Mouse (Mus musculus) liver, embryonic 11.5 days (tissue): ENCODE results near the gene Elavl1. TPM values are rescaled to one million over a fixed set of nuclear protein-coding genes. Genes with fewer than 3 reads are reported as not detected.

Source experiments
- ATAC-seq: fragments of 200-750 bp; cut with Nextera tagmentation; replicated peaks from 2 replicates; pipeline ENCODE4 v1.8.0; 2017; ENCODE audit warnings: moderate number of reproducible peaks, mild to moderate bottlenecking, moderate TSS enrichment, moderate library complexity; ENCODE audit not compliant: low FRiP score
- DNase-seq: peaks from one replicate; pipeline ENCODE4 v3.0.0-alpha.2; 2017; ENCODE audit warnings: low spot score
- H3K27ac ChIP-seq: fragments of 300-500 bp; sonication (generic); 2 replicates; pipeline ENCODE4 v1.5.1; 2014; ENCODE audit warnings: mild to moderate bottlenecking, low read depth, low read length, control low read depth
- H3K27me3 ChIP-seq: fragments of 300-500 bp; sonication (generic); replicated peaks from 2 replicates; pipeline ENCODE4 v1.6.1; 2014; ENCODE audit warnings: low read length, mixed read lengths; ENCODE audit not compliant: control insufficient read depth, insufficient read depth
- H3K36me3 ChIP-seq: fragments of 300-500 bp; sonication (generic); 2 replicates; pipeline ENCODE4 v1.6.1; 2014; ENCODE audit warnings: mild to moderate bottlenecking, low read length, moderate library complexity, mixed read lengths; ENCODE audit not compliant: control insufficient read depth, insufficient read depth
- H3K4me1 ChIP-seq: fragments of 300-500 bp; sonication (generic); replicated peaks from 2 replicates; pipeline ENCODE4 v1.6.1; 2014; ENCODE audit warnings: low read length, mixed read lengths; ENCODE audit not compliant: control insufficient read depth, insufficient read depth
- H3K4me2 ChIP-seq: fragments of 300-500 bp; sonication (generic); 2 replicates; pipeline ENCODE4 v1.6.1; 2014; ENCODE audit warnings: mild to moderate bottlenecking, control low read depth, moderate library complexity
- H3K4me3 ChIP-seq: fragments of 300-500 bp; sonication (generic); 2 replicates; pipeline ENCODE4 v1.5.1; 2014; ENCODE audit warnings: low read depth, low read length, control low read depth
- H3K9ac ChIP-seq: fragments of 300-500 bp; sonication (generic); 2 replicates; pipeline ENCODE4 v1.6.1; 2014; ENCODE audit warnings: low read depth, low read length, control low read depth
- H3K9me3 ChIP-seq: fragments of 300-500 bp; sonication (generic); 2 replicates; pipeline ENCODE4 v1.6.1; 2016; ENCODE audit warnings: low read length, inconsistent platforms, mixed read lengths; ENCODE audit not compliant: control insufficient read depth
- WGBS: fragments of 180-500 bp; shearing (Covaris S2); extraction: QIAGEN DNeasy Blood & Tissue Kit; methylation state at CpG from one replicate; pipeline ENCODE4 v1.1.7; 2014; 5-methylcytosine and 5-hydroxymethylcytosine counted together
- polyA plus RNA-seq: library from polyadenylated mRNA; unstranded; fragments of >200 nt; fragmentation: Nextera tagmentation; extraction: Ambion mirVana; gene quantifications from 2 replicates; pipeline ENCODE4 v1.2.1, GENCODE M21; 2014

The Elavl1 gene
- polyA plus RNA-seq, 1 experiment from 2014 or later, result 266 TPM

DNA sequence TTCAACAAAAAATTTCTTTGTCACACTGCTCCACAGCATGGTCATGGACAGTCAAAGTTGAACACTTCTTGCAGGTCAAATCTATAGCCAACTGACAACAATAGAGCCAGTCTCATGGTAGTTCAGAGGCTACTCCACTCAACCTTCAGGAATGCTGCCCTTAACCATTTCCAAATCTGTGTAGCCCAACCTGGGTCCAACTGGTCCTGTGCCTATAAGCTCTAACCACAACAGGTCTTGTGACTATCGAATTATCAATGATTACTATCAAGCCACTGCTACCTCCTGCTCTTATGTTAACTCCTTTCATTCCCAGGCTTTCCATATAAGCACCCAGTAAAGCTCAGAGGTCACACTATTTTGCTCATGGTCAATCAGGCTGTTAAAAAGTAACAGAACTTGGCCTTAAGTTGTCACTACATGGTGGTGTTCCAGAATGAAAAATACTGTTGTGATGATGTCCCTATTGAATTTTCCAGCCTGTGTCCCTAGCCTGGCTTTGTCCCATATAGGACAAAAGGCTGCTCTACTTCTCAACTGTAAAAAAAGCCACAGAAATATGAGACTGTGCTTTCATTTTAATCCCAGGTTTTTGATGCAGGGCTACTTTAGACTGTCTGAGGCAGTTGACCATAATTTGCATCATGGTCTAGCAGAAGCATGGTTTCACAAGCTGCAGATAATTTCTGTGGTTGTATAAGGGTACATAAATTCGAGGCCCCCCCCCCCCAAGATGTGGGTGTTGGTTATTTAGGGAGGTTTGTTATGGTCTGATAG, 6.2 kb downstream of the Elavl1 start:
- H3K36me3 ChIP-seq, result peaks cover 6% of the 10 kb centered on the region
- ATAC-seq (no peak), DNase-seq (no peak)
- no peak overlapping the region for H3K4me3 ChIP-seq
- H3K9me3 ChIP-seq, result no peaks in the 10 kb centered on the region
- no peak overlapping the region for H3K9ac ChIP-seq
- no peak overlapping the region for H3K4me2 ChIP-seq
- H3K4me1 ChIP-seq, result peaks cover 28% of the 10 kb centered on the region
- WGBS, result 59% methylated on average over 2 of the region's 2 CpGs
- H3K27ac ChIP-seq, result no peak overlapping the region
- H3K27me3 ChIP-seq, result no peaks in the 10 kb centered on the region

DNA sequence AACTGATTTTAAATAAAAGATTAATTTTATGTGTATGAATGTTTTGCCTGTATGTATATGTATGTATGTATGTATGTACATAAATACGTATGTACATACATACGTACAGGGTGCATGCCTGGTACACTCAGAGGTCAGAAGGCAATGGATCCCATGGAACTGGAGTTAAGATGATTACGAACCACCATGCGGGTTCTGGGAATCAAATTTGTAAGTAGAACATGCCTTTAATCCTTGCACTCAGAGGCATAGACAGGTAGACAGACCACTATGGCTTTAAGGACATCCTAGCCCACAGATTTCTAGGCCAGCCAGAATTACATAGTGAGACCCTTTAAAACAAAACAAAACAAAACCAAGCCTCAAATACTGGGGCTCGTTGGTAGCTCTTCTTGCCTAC, 7.1 kb downstream of the Elavl1 start:
- Histone ChIP-seq H3K4me3 (no peak overlapping the region), H3K36me3 (peaks cover 6% of the 10 kb centered on the region), H3K27ac (no peak overlapping the region), H3K9ac (no peak overlapping the region), H3K9me3 (no peaks in the 10 kb centered on the region), H3K4me1 (peaks cover 25% of the 10 kb centered on the region), H3K27me3 (no peaks in the 10 kb centered on the region), H3K4me2 (no peak overlapping the region)
- WGBS, result 91% methylated on average over 5 of the region's 5 CpGs
- no peak for DNase-seq
- ATAC-seq, result no peak

- 86% methylated on average over 3 of the region's 3 CpGs for WGBS
- DNase-seq (no peak), ATAC-seq (no peak)
Measured at GRCm38 (mm10) chr8:4314852-4315251, 10.4 kb downstream of the Elavl1 start.

DNA sequence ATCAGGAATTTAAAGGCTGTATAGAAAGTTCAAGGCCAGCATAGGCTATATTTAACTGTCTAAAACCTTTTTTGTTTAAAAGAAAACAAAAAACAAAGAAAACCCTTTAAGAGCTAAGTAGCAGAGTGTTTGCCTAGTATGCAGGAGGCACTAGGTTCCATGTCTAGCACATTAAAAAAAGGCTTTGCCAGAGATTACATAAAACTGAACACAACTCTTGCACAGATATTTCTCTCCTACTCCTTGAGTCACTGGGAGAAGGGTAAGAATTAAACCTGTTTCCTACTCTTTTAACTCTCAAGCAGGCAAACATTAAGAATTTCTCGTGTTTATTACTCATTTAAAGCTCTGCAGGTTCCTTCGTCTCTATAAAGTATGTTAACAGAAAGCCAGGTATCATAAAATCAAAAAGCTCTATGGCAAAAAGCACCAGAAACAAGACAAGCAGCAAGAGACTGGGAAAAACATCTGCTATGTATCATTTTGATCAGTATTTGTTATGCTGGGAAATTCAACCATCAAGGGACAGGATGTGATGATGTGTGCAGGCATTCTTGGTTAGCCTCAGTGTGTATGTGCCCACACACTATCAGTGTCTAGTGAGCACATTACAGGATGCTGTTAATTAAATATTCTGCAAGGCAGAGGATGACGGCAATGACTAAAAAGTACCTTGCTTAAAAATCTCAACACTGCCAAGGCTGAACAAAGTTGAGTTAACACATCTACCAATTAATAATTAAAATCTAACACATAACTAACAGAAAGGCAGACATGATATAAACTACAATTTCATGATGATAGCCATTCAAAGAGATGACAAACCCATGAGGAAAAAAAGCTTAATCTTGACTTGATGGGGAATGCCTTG, 11.7 kb downstream of the Elavl1 start:
- DNase-seq (no peak), ATAC-seq (no peak)
- H3K27ac ChIP-seq, result no peak overlapping the region
- 73% methylated on average over 3 of the region's 3 CpGs for WGBS
- H3K9ac ChIP-seq, result no peak overlapping the region
- no peak overlapping the region for H3K4me2 ChIP-seq
- H3K4me3 ChIP-seq, result no peak overlapping the region
- H3K4me1 ChIP-seq, result peaks cover 10% of the 10 kb centered on the region
- no peaks in the 10 kb centered on the region for H3K9me3 ChIP-seq
- H3K27me3 ChIP-seq, result no peaks in the 10 kb centered on the region
- peaks cover 23% of the 10 kb centered on the region for H3K36me3 ChIP-seq

More at GRCm38 (mm10) chr8:4314852-4315251, 10.4 kb downstream of the Elavl1 start:
- Histone ChIP-seq H3K4me3 (no peak overlapping the region), H3K27me3 (no peaks in the 10 kb centered on the region), H3K36me3 (peaks cover 18% of the 10 kb centered on the region), H3K4me2 (no peak overlapping the region), H3K9me3 (no peaks in the 10 kb centered on the region), H3K4me1 (peaks cover 19% of the 10 kb centered on the region), H3K9ac (no peak overlapping the region), H3K27ac (no peak overlapping the region)

- no peak overlapping the region for H3K27ac ChIP-seq
- H3K9ac ChIP-seq, result no peak overlapping the region
- H3K27me3 ChIP-seq, result no peaks in the 10 kb centered on the region
- H3K4me3 ChIP-seq, result no peak overlapping the region
- DNase-seq (no peak), ATAC-seq (no peak)
- no peak overlapping the region for H3K4me2 ChIP-seq
- H3K36me3 ChIP-seq, result peaks cover 26% of the 10 kb centered on the region
- H3K4me1 ChIP-seq, result peaks cover 10% of the 10 kb centered on the region
- H3K9me3 ChIP-seq, result no peaks in the 10 kb centered on the region
Measured at GRCm38 (mm10) chr8:4312104-4312503, 13.1 kb downstream of the Elavl1 start.

DNA sequence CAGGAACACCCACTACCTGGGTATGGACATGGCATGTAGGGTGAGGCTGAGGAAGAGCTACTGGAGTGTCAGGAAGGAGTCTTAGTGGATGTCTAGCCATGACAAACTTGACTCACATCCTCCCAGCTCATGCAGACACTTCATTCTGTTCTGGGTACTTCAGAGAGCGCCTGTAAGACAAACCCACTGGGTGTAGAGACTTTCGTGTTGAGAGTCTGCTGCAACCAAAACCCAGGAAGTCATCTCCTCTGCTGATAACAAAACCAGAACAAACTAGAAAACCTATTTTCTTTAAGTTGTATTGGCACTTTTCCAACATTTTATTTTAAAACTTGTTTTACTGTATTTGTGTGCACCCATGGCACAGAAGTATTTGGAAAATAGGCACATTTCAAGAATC, 19.4 kb downstream of the Elavl1 start:
- H3K4me3 ChIP-seq, result no peak overlapping the region
- H3K9ac ChIP-seq, result no peak overlapping the region
- H3K4me1 ChIP-seq, result peaks cover 20% of the 10 kb centered on the region; the same call in 1 of the 2 replicates
- no peaks in the 10 kb centered on the region for H3K27me3 ChIP-seq
- no peak overlapping the region for H3K4me2 ChIP-seq
- no peak for DNase-seq
- 62% methylated on average over 2 of the region's 2 CpGs for WGBS
- ATAC-seq, result no peak
- H3K9me3 ChIP-seq, result no peaks in the 10 kb centered on the region
- peaks cover 60% of the 10 kb centered on the region for H3K36me3 ChIP-seq
- H3K27ac ChIP-seq, result 0 out of 2 replicates have a peak overlapping the region, but pooled peaks have one; percentile 61

DNA sequence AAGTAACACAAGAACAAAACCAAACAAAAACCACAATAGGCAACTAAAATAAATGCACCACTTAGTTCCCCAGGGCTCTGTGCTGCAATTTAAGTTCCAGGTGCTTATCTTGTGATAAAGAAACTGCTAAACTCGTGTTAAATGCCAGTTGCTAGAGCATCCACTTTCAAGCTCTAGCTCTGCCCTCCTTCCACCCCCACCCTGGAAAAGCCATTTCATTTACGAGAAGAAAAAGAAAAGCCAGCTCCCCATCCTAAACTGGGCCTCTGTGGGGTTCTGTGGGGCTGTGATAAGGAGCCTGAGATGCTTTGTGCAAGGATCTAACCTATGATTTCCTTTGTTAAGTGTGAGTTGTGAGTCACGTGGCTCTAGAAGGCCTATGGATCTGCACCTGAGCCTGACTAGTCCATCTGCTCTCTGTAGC, 21.1 kb downstream of the Elavl1 start:
- Histone ChIP-seq H3K27ac (peak overlapping the region; percentile 61), H3K9ac (no peak overlapping the region), H3K4me2 (peak overlapping the region; percentile 24; the same call in 1 of the 2 replicates), H3K4me1 (peaks cover 20% of the 10 kb centered on the region; the same call in 1 of the 2 replicates), H3K36me3 (peaks cover 59% of the 10 kb centered on the region), H3K27me3 (no peaks in the 10 kb centered on the region), H3K9me3 (no peaks in the 10 kb centered on the region), H3K4me3 (no peak overlapping the region)
- 43% methylated on average over 3 of the region's 3 CpGs for WGBS
- no peak for DNase-seq
- peak; percentile 94 for ATAC-seq

GRCm38 (mm10) chr8:4297822-4298221, 27.4 kb downstream of the Elavl1 start:
- H3K36me3 ChIP-seq, result peaks cover 52% of the 10 kb centered on the region
- H3K27ac ChIP-seq, result no peak overlapping the region
- no peak overlapping the region for H3K4me3 ChIP-seq
- H3K4me2 ChIP-seq, result no peak overlapping the region
- H3K4me1 ChIP-seq, result no peaks in the 10 kb centered on the region
- 76% methylated on average over 4 of the region's 4 CpGs for WGBS
- DNase-seq, result no peak
- no peaks in the 10 kb centered on the region for H3K9me3 ChIP-seq
- no peak for ATAC-seq
- no peak overlapping the region for H3K9ac ChIP-seq
- H3K27me3 ChIP-seq, result no peaks in the 10 kb centered on the region
